Mouse (Mus musculus): ENCODE measurements around the gene Flot1. TPM values are rescaled to one million over a fixed set of nuclear protein-coding genes. Genes with fewer than 3 reads are reported as not detected.

Gene Flot1
- polyA plus RNA-seq, 1 experiment from 2014 or later = 75.2 TPM

DNA sequence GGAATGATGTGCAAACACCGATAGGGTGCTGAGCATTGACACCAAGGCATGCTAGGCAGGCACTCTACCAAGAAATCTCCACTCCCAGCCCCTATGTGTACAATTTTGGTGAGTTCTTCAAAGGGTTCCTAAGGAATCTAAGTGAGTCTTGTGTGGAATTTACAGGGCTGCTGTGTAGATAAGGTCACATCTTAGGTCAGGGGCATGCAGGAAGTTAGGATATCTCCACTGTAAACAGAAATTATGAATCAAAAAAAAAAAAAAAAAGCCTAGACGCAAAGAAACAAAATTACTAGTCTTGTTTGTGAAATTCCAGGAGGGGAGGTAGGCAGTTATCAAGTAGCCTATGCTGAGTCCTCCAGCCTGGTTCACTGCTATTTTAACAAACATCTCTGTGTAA lies 30.2 kb upstream of the Flot1 start:
- H3K9ac ChIP-seq = no peak overlapping the region
- no peaks in the 10 kb centered on the region for H3K4me1 ChIP-seq (replicated peaks)
- H3K27ac ChIP-seq = no peak overlapping the region
- H3K4me2 ChIP-seq = no peak overlapping the region
- no peak overlapping the region for H3K4me3 ChIP-seq
- no peaks in the 10 kb centered on the region for H3K9me3 ChIP-seq
- 0 out of 2 replicates have a peak, but pooled peaks cover 3% of the 10 kb centered on the region for H3K27me3 ChIP-seq
- no peak for ATAC-seq (ENCODE audit: low FRiP score)
- WGBS = 96% methylated on average over 2 of the region's 2 CpGs
- H3K36me3 ChIP-seq = no peaks in the 10 kb centered on the region

DNA sequence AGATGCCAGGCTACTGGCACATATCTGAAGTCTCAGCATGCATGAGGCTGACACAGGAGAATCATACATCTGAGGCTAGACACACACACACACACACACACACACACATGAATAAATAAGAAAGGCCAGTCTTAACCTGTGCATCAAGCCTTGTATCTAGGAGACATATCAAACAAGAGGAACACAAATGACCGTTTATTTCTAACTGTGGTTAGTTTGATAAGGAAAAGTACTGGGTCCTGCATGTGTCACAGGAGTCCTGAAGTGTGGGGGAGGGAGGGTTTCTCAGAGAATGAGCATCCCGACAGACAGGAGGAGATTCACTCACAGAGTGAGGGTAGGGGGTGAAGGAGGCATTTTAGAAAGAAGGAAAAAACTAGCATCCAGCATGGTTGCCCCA lies 27.9 kb upstream of the Flot1 start:
- H3K4me2 ChIP-seq = no peak overlapping the region
- no peaks in the 10 kb centered on the region for H3K27me3 ChIP-seq
- no peaks in the 10 kb centered on the region for H3K36me3 ChIP-seq
- no peak overlapping the region for H3K9ac ChIP-seq
- ATAC-seq (ENCODE audit: low FRiP score) = no peak
- H3K27ac ChIP-seq = no peak overlapping the region
- H3K4me3 ChIP-seq = no peak overlapping the region
- WGBS = 62% methylated on average over 2 of the region's 2 CpGs
- H3K4me1 ChIP-seq (replicated peaks) = no peaks in the 10 kb centered on the region
- no peaks in the 10 kb centered on the region for H3K9me3 ChIP-seq

GRCm38 (mm10) chr17:35795656-35796055 lies 27.4 kb upstream of the Flot1 start:
- H3K9me3 ChIP-seq = no peaks in the 10 kb centered on the region
- 74% methylated on average over 6 of the region's 6 CpGs for WGBS
- H3K4me1 ChIP-seq (replicated peaks) = no peaks in the 10 kb centered on the region
- H3K27me3 ChIP-seq = no peaks in the 10 kb centered on the region
- H3K36me3 ChIP-seq = no peaks in the 10 kb centered on the region
- no peak overlapping the region for H3K27ac ChIP-seq
- no peak overlapping the region for H3K4me3 ChIP-seq
- H3K4me2 ChIP-seq = no peak overlapping the region
- no peak overlapping the region for H3K9ac ChIP-seq
- no peak for ATAC-seq (ENCODE audit: low FRiP score)

GRCm38 (mm10) chr17:35796835-35797234 lies 26.2 kb upstream of the Flot1 start:
- no peaks in the 10 kb centered on the region for H3K4me1 ChIP-seq (replicated peaks)
- no peaks in the 10 kb centered on the region for H3K27me3 ChIP-seq
- 76% methylated on average over 5 of the region's 5 CpGs for WGBS
- no peak overlapping the region for H3K4me2 ChIP-seq
- no peak overlapping the region for H3K9ac ChIP-seq
- no peaks in the 10 kb centered on the region for H3K9me3 ChIP-seq
- H3K4me3 ChIP-seq = no peak overlapping the region
- no peak overlapping the region for H3K27ac ChIP-seq
- no peak for ATAC-seq (ENCODE audit: low FRiP score)
- no peaks in the 10 kb centered on the region for H3K36me3 ChIP-seq

DNA sequence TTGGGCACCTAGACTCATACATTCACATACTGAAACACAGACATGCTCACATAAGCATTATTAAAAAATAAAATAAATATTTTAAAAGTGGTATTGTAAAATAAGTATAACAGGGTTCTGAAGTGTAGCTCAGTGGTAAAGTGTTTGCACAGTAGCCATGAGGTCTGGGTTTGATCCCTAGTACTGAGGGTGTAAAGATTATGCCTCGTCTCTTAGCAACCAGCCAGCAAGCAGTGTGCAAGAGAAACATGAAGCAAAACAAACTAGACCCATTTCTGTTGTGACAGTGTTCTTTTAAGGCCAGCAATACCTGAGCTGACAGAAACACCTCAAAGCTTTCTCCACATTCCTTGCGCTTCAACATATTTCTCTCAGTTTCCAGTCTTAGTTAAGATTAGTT lies 22.1 kb upstream of the Flot1 start:
- no peak for ATAC-seq (ENCODE audit: low FRiP score)
- no peaks in the 10 kb centered on the region for H3K36me3 ChIP-seq
- WGBS = 73% methylated on average over 2 of the region's 2 CpGs
- H3K4me3 ChIP-seq = no peak overlapping the region
- H3K9ac ChIP-seq = no peak overlapping the region
- no peaks in the 10 kb centered on the region for H3K9me3 ChIP-seq
- H3K4me1 ChIP-seq (replicated peaks) = 0 out of 2 replicates have a peak, but pooled peaks cover 3% of the 10 kb centered on the region
- H3K4me2 ChIP-seq = no peak overlapping the region
- no peak overlapping the region for H3K27ac ChIP-seq
- no peaks in the 10 kb centered on the region for H3K27me3 ChIP-seq

DNA sequence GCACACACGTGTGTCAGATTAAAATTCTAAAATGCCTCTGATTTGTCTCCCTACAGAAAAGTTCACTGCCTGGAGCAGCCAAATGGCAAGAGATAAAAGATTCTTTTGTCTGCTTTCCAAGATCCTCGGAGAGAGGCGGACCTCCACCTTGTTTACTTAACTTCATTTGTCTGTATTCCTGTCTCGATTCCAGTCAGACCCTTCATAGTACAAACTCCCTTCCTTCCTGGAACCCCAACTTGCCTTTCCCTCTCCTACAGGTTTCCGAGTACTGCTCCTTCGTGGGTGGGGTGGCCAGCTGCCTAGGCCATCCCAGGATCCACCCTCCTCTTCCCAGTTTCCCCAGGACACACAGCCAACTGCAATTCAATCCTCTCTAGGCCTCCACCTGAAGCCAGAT lies 20.0 kb upstream of the Flot1 start:
- Histone ChIP-seq H3K4me3 (no peak overlapping the region), H3K36me3 (no peaks in the 10 kb centered on the region), H3K4me2 (no peak overlapping the region), H3K27ac (no peak overlapping the region), H3K27me3 (no peaks in the 10 kb centered on the region), H3K9ac (no peak overlapping the region), H3K4me1 (replicated peaks) (0 out of 2 replicates have a peak, but pooled peaks cover 3% of the 10 kb centered on the region), H3K9me3 (no peaks in the 10 kb centered on the region)
- ATAC-seq (ENCODE audit: low FRiP score) = no peak
- WGBS = 53% methylated on average over 6 of the region's 6 CpGs

GRCm38 (mm10) chr17:35803858-35804399 lies 19.1 kb upstream of the Flot1 start:
- no peaks in the 10 kb centered on the region for H3K36me3 ChIP-seq
- no peak overlapping the region for H3K4me2 ChIP-seq
- no peak overlapping the region for H3K9ac ChIP-seq
- WGBS = 93% methylated on average over 4 of the region's 4 CpGs
- no peak for ATAC-seq (ENCODE audit: low FRiP score)
- H3K4me1 ChIP-seq (replicated peaks) = 0 out of 2 replicates have a peak, but pooled peaks cover 3% of the 10 kb centered on the region
- H3K27me3 ChIP-seq = no peaks in the 10 kb centered on the region
- H3K27ac ChIP-seq = no peak overlapping the region
- H3K4me3 ChIP-seq = no peak overlapping the region
- no peaks in the 10 kb centered on the region for H3K9me3 ChIP-seq

GRCm38 (mm10) chr17:35808073-35808472 lies 15.0 kb upstream of the Flot1 start:
- no peaks in the 10 kb centered on the region for H3K36me3 ChIP-seq
- H3K27ac ChIP-seq = no peak overlapping the region
- no peaks in the 10 kb centered on the region for H3K27me3 ChIP-seq
- H3K9me3 ChIP-seq = no peaks in the 10 kb centered on the region
- 77% methylated on average over 9 of the region's 9 CpGs for WGBS
- ATAC-seq (ENCODE audit: low FRiP score) = no peak
- H3K9ac ChIP-seq = no peak overlapping the region
- H3K4me2 ChIP-seq = no peak overlapping the region
- H3K4me3 ChIP-seq = no peak overlapping the region
- peaks cover 2% of the 10 kb centered on the region for H3K4me1 ChIP-seq (replicated peaks)

- Histone ChIP-seq H3K4me1 (replicated peaks) (peaks cover 11% of the 10 kb centered on the region), H3K4me2 (no peak overlapping the region), H3K9me3 (no peaks in the 10 kb centered on the region), H3K4me3 (no peak overlapping the region), H3K27me3 (no peaks in the 10 kb centered on the region), H3K9ac (no peak overlapping the region), H3K27ac (no peak overlapping the region), H3K36me3 (no peaks in the 10 kb centered on the region)
- 89% methylated on average over 11 of the region's 11 CpGs for WGBS
- no peak for ATAC-seq (ENCODE audit: low FRiP score)
These were observed 13.6 kb upstream of the Flot1 start for GRCm38 (mm10) chr17:35809395-35809794.

DNA sequence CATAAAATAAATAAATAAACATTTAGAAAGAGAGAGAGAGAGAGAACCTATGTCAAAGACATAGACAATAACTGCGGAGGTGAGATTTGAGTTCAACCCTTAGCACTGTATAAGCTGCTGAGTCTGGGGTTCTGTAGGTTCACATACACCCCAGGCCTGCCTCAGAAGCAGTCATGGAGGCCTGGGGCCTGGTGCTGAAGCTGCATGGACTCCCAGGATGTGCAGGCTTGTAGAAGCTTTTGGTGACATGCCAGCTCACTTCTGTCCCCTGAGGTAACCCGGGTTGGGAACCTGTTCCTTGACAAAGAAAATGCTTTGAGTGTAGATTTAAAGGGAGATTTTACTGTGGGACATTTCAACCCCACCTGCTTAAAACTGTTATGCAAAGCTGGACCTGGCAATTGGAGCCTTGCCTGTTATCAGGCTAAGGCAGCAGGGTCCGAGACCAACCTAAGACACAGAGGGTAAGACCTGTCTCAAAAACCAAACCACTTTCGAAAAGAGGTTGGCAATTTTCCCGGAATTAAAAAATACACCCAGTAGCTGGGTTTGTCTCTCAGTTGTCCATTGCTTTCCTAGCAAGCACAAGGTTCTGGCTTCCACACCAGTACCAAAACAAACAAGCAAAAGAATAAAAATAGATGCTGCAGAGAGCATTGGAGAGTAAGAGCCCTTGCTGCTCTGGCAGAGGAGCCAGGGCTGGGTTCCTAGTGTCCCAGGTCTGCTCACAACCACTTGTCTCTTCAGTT lies 12.0 kb upstream of the Flot1 start:
- no peaks in the 10 kb centered on the region for H3K27me3 ChIP-seq
- 88% methylated on average over 5 of the region's 5 CpGs for WGBS
- no peaks in the 10 kb centered on the region for H3K9me3 ChIP-seq
- peaks cover 11% of the 10 kb centered on the region for H3K4me1 ChIP-seq (replicated peaks)
- no peak overlapping the region for H3K4me2 ChIP-seq
- no peak overlapping the region for H3K4me3 ChIP-seq
- H3K9ac ChIP-seq = no peak overlapping the region
- no peak overlapping the region for H3K27ac ChIP-seq
- H3K36me3 ChIP-seq = no peaks in the 10 kb centered on the region
- ATAC-seq (ENCODE audit: low FRiP score) = no peak

- Histone ChIP-seq H3K4me3 (no peak overlapping the region), H3K36me3 (no peaks in the 10 kb centered on the region), H3K9ac (no peak overlapping the region), H3K27me3 (peaks cover under 1% of the 10 kb centered on the region; the same call in 1 of the 2 replicates), H3K9me3 (no peaks in the 10 kb centered on the region), H3K4me1 (replicated peaks) (peaks cover 11% of the 10 kb centered on the region), H3K27ac (no peak overlapping the region), H3K4me2 (no peak overlapping the region)
- ATAC-seq (ENCODE audit: low FRiP score) = no peak
- WGBS = 77% methylated on average over 5 of the region's 5 CpGs
These were observed 10.7 kb upstream of the Flot1 start for GRCm38 (mm10) chr17:35812307-35812706.

- 79% methylated on average over 6 of the region's 6 CpGs for WGBS
- peaks cover 11% of the 10 kb centered on the region for H3K4me1 ChIP-seq (replicated peaks)
- ATAC-seq (ENCODE audit: low FRiP score) = no peak
- H3K9ac ChIP-seq = no peak overlapping the region
- H3K27me3 ChIP-seq = peaks cover 3% of the 10 kb centered on the region; the same call in 1 of the 2 replicates
- peak overlapping the region; percentile 24; the same call in 1 of the 2 replicates for H3K27ac ChIP-seq
- H3K4me3 ChIP-seq = no peak overlapping the region
- H3K9me3 ChIP-seq = no peaks in the 10 kb centered on the region
- no peak overlapping the region for H3K4me2 ChIP-seq
- H3K36me3 ChIP-seq = no peaks in the 10 kb centered on the region
These were observed 10.3 kb upstream of the Flot1 start for GRCm38 (mm10) chr17:35812736-35813135.

- Histone ChIP-seq H3K4me1 (replicated peaks) (peaks cover 11% of the 10 kb centered on the region), H3K9me3 (no peaks in the 10 kb centered on the region), H3K4me3 (no peak overlapping the region), H3K36me3 (no peaks in the 10 kb centered on the region), H3K9ac (no peak overlapping the region), H3K27me3 (peaks cover 3% of the 10 kb centered on the region; the same call in 1 of the 2 replicates), H3K27ac (peak overlapping the region; percentile 24; the same call in 1 of the 2 replicates), H3K4me2 (no peak overlapping the region)
- 57% methylated on average over 7 of the region's 7 CpGs for WGBS
- peak; percentile 61 for ATAC-seq (ENCODE audit: low FRiP score)
These were observed 9.8 kb upstream of the Flot1 start for GRCm38 (mm10) chr17:35813245-35813647.

All from hindbrain, embryonic 13.5 days (tissue).